In the genomic region with DNA sequence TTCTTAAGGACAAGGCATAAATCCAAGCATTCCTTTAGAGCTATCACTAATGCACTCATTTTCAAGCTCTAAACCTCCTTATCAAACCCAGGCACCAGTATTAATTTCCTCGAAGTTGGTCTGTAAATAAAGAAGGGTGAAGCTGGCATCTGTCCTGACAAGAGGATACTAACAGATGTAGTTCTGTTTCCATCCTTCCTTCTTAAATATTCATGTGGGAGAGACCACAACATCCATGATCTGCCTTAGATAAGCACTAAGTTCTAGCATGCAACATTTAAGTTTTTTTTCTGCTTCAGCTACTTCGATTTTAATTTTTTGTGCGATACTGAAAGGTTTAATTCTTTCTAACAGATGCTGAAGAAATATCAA, we compare ENCODE assay signal across 9 mouse cellular contexts. TPM values are rescaled to one million over a fixed set of nuclear protein-coding genes. Genes with fewer than 3 reads are reported as not detected.
DNase-seq lines count a peak whose midpoint lies in the region; ATAC-seq lines count a peak whose summit lies in the region.
"Had no signal": no experiment of that assay in that cellular context is flagged by ENCODE, and none has a peak within 500 bp of the region (broad histone marks: within the 10 kb centered on the region; RNA-seq: fewer than 3 reads in every experiment).

No protein-coding gene starts in this region.

- H3K4me1 ChIP-seq in kidney, embryonic 15.5 days, result peaks cover 8% of the 10 kb centered on the region; the same call in 1 of the 2 replicates
- H3K4me1 ChIP-seq in embryonic facial prominence, embryonic 15.5 days, result 0 out of 2 replicates have a peak, but pooled peaks cover 6% of the 10 kb centered on the region
- H3K4me1 ChIP-seq in neural tube, embryonic 13.5 days (replicated peaks), result peaks cover 11% of the 10 kb centered on the region

- no peak for ATAC-seq in kidney, embryonic 15.5 days (replicated peaks; ENCODE audit: low FRiP score)
- no peak for ATAC-seq in embryonic facial prominence, embryonic 15.5 days (ENCODE audit: insufficient number of reproducible peaks, low FRiP score, low TSS enrichment, low read depth)
- ATAC-seq in neural tube, embryonic 13.5 days (ENCODE audit: low read depth), result peak; percentile 71
- no peak for ATAC-seq in erythroblast, adult 5-6 weeks (replicated peaks; ENCODE audit: low FRiP score, poor library complexity, severe bottlenecking)

- no peaks in the 10 kb centered on the region for H3K27me3 ChIP-seq in kidney, embryonic 15.5 days
- no peaks in the 10 kb centered on the region for H3K27me3 ChIP-seq in embryonic facial prominence, embryonic 15.5 days
- no peaks in the 10 kb centered on the region for H3K27me3 ChIP-seq in neural tube, embryonic 13.5 days

- H3K4me3 ChIP-seq in kidney, embryonic 15.5 days (replicated peaks), result peak overlapping the region; percentile 26
- H3K4me3 ChIP-seq in embryonic facial prominence, embryonic 15.5 days (replicated peaks), result peak overlapping the region; percentile 25; the same call in 1 of the 2 replicates
- H3K4me3 ChIP-seq in neural tube, embryonic 13.5 days, result peak overlapping the region; percentile 39
- H3K4me3 ChIP-seq: myocyte had no signal

- H3K27ac ChIP-seq in kidney, embryonic 15.5 days, result no peak overlapping the region
- H3K27ac ChIP-seq in embryonic facial prominence, embryonic 15.5 days (replicated peaks), result no peak overlapping the region
- H3K27ac ChIP-seq in neural tube, embryonic 13.5 days (replicated peaks), result no peak overlapping the region

- intact Hi-C loops in left cerebral cortex, postnatal 36 days (cut with DNase I), result no loop called here

- 69% methylated on average over 3 of the region's 3 CpGs for WGBS in kidney, embryonic 15.5 days
- WGBS in embryonic facial prominence, embryonic 15.5 days, result 52% methylated on average over 3 of the region's 3 CpGs
- WGBS in neural tube, embryonic 13.5 days, result 63% methylated on average over 3 of the region's 3 CpGs

- H3K4me2 ChIP-seq in kidney, embryonic 15.5 days, result peak overlapping the region; percentile 55
- peak overlapping the region; percentile 51 for H3K4me2 ChIP-seq in embryonic facial prominence, embryonic 15.5 days (replicated peaks)
- H3K4me2 ChIP-seq in neural tube, embryonic 13.5 days, result peak overlapping the region; percentile 66

- no peak overlapping the region for H3K9ac ChIP-seq in kidney, embryonic 15.5 days
- no peak overlapping the region for H3K9ac ChIP-seq in embryonic facial prominence, embryonic 15.5 days
- H3K9ac ChIP-seq in neural tube, embryonic 13.5 days, result peak overlapping the region; percentile 61

- DNase-seq in kidney, adult 18-20 months, result no peak
- peak; percentile 8 for DNase-seq in hindlimb bud, embryonic 11.5 days (ENCODE audit: extremely low spot score, low read depth, low spot score)
- no peak for DNase-seq in left cerebral cortex, postnatal 36 days (ENCODE audit: low spot score in 2 of 2)
- DNase-seq in embryo, embryonic 11 days, result no peak

- H3K36me3 ChIP-seq in kidney, embryonic 15.5 days, result no peaks in the 10 kb centered on the region
- no peaks in the 10 kb centered on the region for H3K36me3 ChIP-seq in embryonic facial prominence, embryonic 15.5 days
- no peaks in the 10 kb centered on the region for H3K36me3 ChIP-seq in neural tube, embryonic 13.5 days

- no peaks in the 10 kb centered on the region for H3K9me3 ChIP-seq in kidney, embryonic 15.5 days (replicated peaks)
- H3K9me3 ChIP-seq in embryonic facial prominence, embryonic 15.5 days (replicated peaks), result no peaks in the 10 kb centered on the region
- H3K9me3 ChIP-seq in neural tube, embryonic 13.5 days, result no peaks in the 10 kb centered on the region

RNA-seq across cellular contexts. Expression of gene Ano3, which starts 0.3 kb away (rescaled TPM):
- polyA plus RNA-seq in kidney, embryonic 15.5 days (2015; fragmentation: Nextera tagmentation; extraction: Ambion mirVana), result 0.62 and 0.68 TPM in 2 replicates
- polyA plus RNA-seq in embryonic facial prominence, embryonic 15.5 days (2015; fragmentation: Nextera tagmentation; extraction: Ambion mirVana), result 0.17 and 0.20 TPM in 2 replicates
- polyA plus RNA-seq in neural tube, embryonic 13.5 days (2015; fragmentation: Nextera tagmentation; extraction: Ambion mirVana), result 0.74 and 1.6 TPM in 2 replicates
- 10 to 100 TPM; 74.4 to 75.4 TPM for total RNA-seq in left cerebral cortex, postnatal 36 days (2021)
- not detected in 2 replicates for total RNA-seq in erythroblast, adult 5-6 weeks (2015; ENCODE audit: low replicate concordance)
- total RNA-seq in erythroblast, adult 5-6 weeks (2017; ENCODE audit: low replicate concordance), result not detected in 2 replicates
